Mouse (Mus musculus) kidney, adult 18-20 months (tissue): Measurements from ENCODE around the gene Gm10392.

Source experiments
- DNase-seq: peaks from one replicate; pipeline ENCODE4 v3.0.0; 2021

Gene Gm10392

GRCm38 (mm10) chr11:77507426-77507825 lies 11.6 kb downstream of the Gm10392 start:
- DNase-seq = no peak

- DNase-seq = no peak
These were observed 12.1 kb downstream of the Gm10392 start for GRCm38 (mm10) chr11:77506941-77507340.

GRCm38 (mm10) chr11:77506273-77506672 lies 12.7 kb downstream of the Gm10392 start:
- peak; percentile 63 for DNase-seq

GRCm38 (mm10) chr11:77505291-77505980 lies 13.6 kb downstream of the Gm10392 start:
- DNase-seq = no peak

- DNase-seq = no peak
These were observed 14.6 kb downstream of the Gm10392 start for GRCm38 (mm10) chr11:77504377-77504776.

GRCm38 (mm10) chr11:77503511-77503910 lies 15.5 kb downstream of the Gm10392 start:
- no peak for DNase-seq

- DNase-seq = no peak
These were observed 16.5 kb downstream of the Gm10392 start for GRCm38 (mm10) chr11:77502481-77502880.

GRCm38 (mm10) chr11:77501971-77502370 lies 17.0 kb downstream of the Gm10392 start:
- no peak for DNase-seq

- peak; percentile 84 for DNase-seq
These were observed 17.6 kb downstream of the Gm10392 start for GRCm38 (mm10) chr11:77501392-77501791.

GRCm38 (mm10) chr11:77500361-77501325 lies 18.4 kb downstream of the Gm10392 start:
- DNase-seq = no peak

GRCm38 (mm10) chr11:77499354-77499753 lies 19.6 kb downstream of the Gm10392 start:
- no peak for DNase-seq

- DNase-seq = no peak
These were observed 20.5 kb downstream of the Gm10392 start for GRCm38 (mm10) chr11:77498261-77499139.

- no peak for DNase-seq
These were observed 21.1 kb downstream of the Gm10392 start for GRCm38 (mm10) chr11:77497851-77498250.

GRCm38 (mm10) chr11:77497341-77497756 lies 21.6 kb downstream of the Gm10392 start:
- DNase-seq = peak; percentile 69

- DNase-seq = no peak
These were observed 23.5 kb downstream of the Gm10392 start for GRCm38 (mm10) chr11:77495507-77495906.

- DNase-seq = no peak
These were observed 24.2 kb downstream of the Gm10392 start for GRCm38 (mm10) chr11:77494782-77495181.

- DNase-seq = no peak
These were observed 24.7 kb downstream of the Gm10392 start for GRCm38 (mm10) chr11:77494344-77494676.

- peak; percentile 57 for DNase-seq
These were observed 25.3 kb downstream of the Gm10392 start, which contains the start of gene Git1 for GRCm38 (mm10) chr11:77493512-77494343. Git1 (plus strand) TSS chr11:77493562.

- DNase-seq = peak; percentile 94
These were observed 26.1 kb downstream of the Gm10392 start for GRCm38 (mm10) chr11:77492911-77493332.

GRCm38 (mm10) chr11:77492311-77492871 lies 26.6 kb downstream of the Gm10392 start:
- DNase-seq = no peak

- DNase-seq = peak; percentile 38
These were observed 27.3 kb downstream of the Gm10392 start for GRCm38 (mm10) chr11:77491502-77492291.
